In genomic region chr11:12516374-12516773, GRCm38 (mm10) we compare ENCODE assay signal across 28 mouse cellular contexts. TPM values are rescaled to one million over a fixed set of nuclear protein-coding genes. Genes with fewer than 3 reads are reported as not detected.
DNase-seq lines count a peak whose midpoint lies in the region; ATAC-seq and TF ChIP-seq lines count a peak whose summit lies in the region.
"Had no signal": no experiment of that assay in that cellular context is flagged by ENCODE, and none has a peak within 500 bp of the region (broad histone marks: within the 10 kb centered on the region; RNA-seq: fewer than 3 reads in every experiment).

No protein-coding gene starts in this region.

- no peaks in the 10 kb centered on the region for H3K4me1 ChIP-seq in kidney, postnatal 0 days (replicated peaks; ENCODE audit: insufficient read depth, low read length)
- no peaks in the 10 kb centered on the region for H3K4me1 ChIP-seq in lung, postnatal 0 days (ENCODE audit: insufficient read depth, low read depth, low read length)
- H3K4me1 ChIP-seq in stomach, postnatal 0 days (replicated peaks; ENCODE audit: control insufficient read depth, insufficient read depth): no peaks in the 10 kb centered on the region
- no peaks in the 10 kb centered on the region for H3K4me1 ChIP-seq in midbrain, embryonic 15.5 days
- H3K4me1 ChIP-seq: heart, embryonic 12.5 days; hindbrain, embryonic 13.5 days; midbrain, embryonic 10.5 days had no signal

- H3K9ac ChIP-seq in kidney, postnatal 0 days (ENCODE audit: low read depth, low read length): no peak overlapping the region
- no peak overlapping the region for H3K9ac ChIP-seq in lung, postnatal 0 days (replicated peaks; ENCODE audit: low read depth)
- no peak overlapping the region for H3K9ac ChIP-seq in stomach, postnatal 0 days (ENCODE audit: low read length)
- H3K9ac ChIP-seq in midbrain, embryonic 15.5 days: no peak overlapping the region
- H3K9ac ChIP-seq: heart, embryonic 12.5 days; hindbrain, embryonic 13.5 days; limb, embryonic 13.5 days; liver, embryonic 14.5 days had no signal

- ATAC-seq in kidney, postnatal 0 days (replicated peaks; ENCODE audit: low FRiP score, low read depth): no peak
- ATAC-seq in lung, postnatal 0 days: no peak
- ATAC-seq in stomach, postnatal 0 days (ENCODE audit: low FRiP score, low TSS enrichment): no peak
- ATAC-seq in midbrain, embryonic 15.5 days (replicated peaks): no peak
- ATAC-seq: midbrain, embryonic 16.5 days had no signal

- 82% methylated on average over 2 of the region's 2 CpGs for WGBS in kidney, postnatal 0 days
- WGBS in lung, postnatal 0 days: 86% methylated on average over 2 of the region's 2 CpGs
- 90% methylated on average over 2 of the region's 2 CpGs for WGBS in stomach, postnatal 0 days
- 92% methylated on average over 2 of the region's 2 CpGs for WGBS in midbrain, embryonic 15.5 days

- no peaks in the 10 kb centered on the region for H3K9me3 ChIP-seq in kidney, postnatal 0 days (replicated peaks; ENCODE audit: low read length)
- H3K9me3 ChIP-seq in lung, postnatal 0 days (ENCODE audit: low read length): no peaks in the 10 kb centered on the region
- H3K9me3 ChIP-seq in stomach, postnatal 0 days (ENCODE audit: control insufficient read depth, low read length): no peaks in the 10 kb centered on the region
- no peaks in the 10 kb centered on the region for H3K9me3 ChIP-seq in midbrain, embryonic 15.5 days
- H3K9me3 ChIP-seq: heart, embryonic 12.5 days; hindbrain, embryonic 13.5 days; limb, embryonic 13.5 days; midbrain, embryonic 10.5 days had no signal

- TF ChIP-seq CTCF in gastrocnemius, adult 2 months (IDR thresholded peaks at IDR 0.05): peak; percentile 34; the same call in 1 of the 2 replicates
- peak; percentile 21; the same call in 1 of the 2 replicates for TF ChIP-seq CTCF in kidney, postnatal 0 days (IDR thresholded peaks at IDR 0.05; ENCODE audit: low read depth)
- TF ChIP-seq CTCF in lung, postnatal 0 days (IDR thresholded peaks at IDR 0.05): peak; percentile 24
- TF ChIP-seq CTCF in stomach, postnatal 0 days (IDR thresholded peaks at IDR 0.05; ENCODE audit: low read depth): peak; percentile 24; the same call in 1 of the 2 replicates

- no peaks in the 10 kb centered on the region for H3K27me3 ChIP-seq in kidney, postnatal 0 days (ENCODE audit: insufficient read depth, low read length)
- no peaks in the 10 kb centered on the region for H3K27me3 ChIP-seq in lung, postnatal 0 days (replicated peaks; ENCODE audit: insufficient read depth, low read length)
- no peaks in the 10 kb centered on the region for H3K27me3 ChIP-seq in stomach, postnatal 0 days (ENCODE audit: control insufficient read depth, insufficient read depth, low read length)
- H3K27me3 ChIP-seq in midbrain, embryonic 15.5 days (replicated peaks): no peaks in the 10 kb centered on the region
- H3K27me3 ChIP-seq: heart, embryonic 12.5 days; hindbrain, embryonic 13.5 days; limb, embryonic 13.5 days had no signal

- H3K36me3 ChIP-seq in kidney, postnatal 0 days (ENCODE audit: insufficient read depth, low read length): no peaks in the 10 kb centered on the region
- no peaks in the 10 kb centered on the region for H3K36me3 ChIP-seq in lung, postnatal 0 days (ENCODE audit: insufficient read depth, low read length)
- no peaks in the 10 kb centered on the region for H3K36me3 ChIP-seq in stomach, postnatal 0 days (ENCODE audit: control insufficient read depth, insufficient read depth, low read length)
- no peaks in the 10 kb centered on the region for H3K36me3 ChIP-seq in midbrain, embryonic 15.5 days (replicated peaks)
- H3K36me3 ChIP-seq: heart, embryonic 12.5 days; hindbrain, embryonic 13.5 days; limb, embryonic 13.5 days; midbrain, embryonic 10.5 days had no signal

- no peak overlapping the region for H3K4me3 ChIP-seq in gastrocnemius, adult 2 months
- no peak overlapping the region for H3K4me3 ChIP-seq in kidney, postnatal 0 days (replicated peaks; ENCODE audit: low read depth, low read length)
- no peak overlapping the region for H3K4me3 ChIP-seq in lung, postnatal 0 days (ENCODE audit: low read depth, low read length)
- H3K4me3 ChIP-seq in stomach, postnatal 0 days (ENCODE audit: low read depth, low read length): no peak overlapping the region
- no peak overlapping the region for H3K4me3 ChIP-seq in midbrain, embryonic 15.5 days
- H3K4me3 ChIP-seq: erythroblast, embryonic 14.5 days; heart, embryonic 12.5 days; hindbrain, embryonic 13.5 days; limb, embryonic 13.5 days; midbrain, embryonic 10.5 days had no signal

- H3K27ac ChIP-seq in gastrocnemius, adult 2 months: no peak overlapping the region
- H3K27ac ChIP-seq in kidney, postnatal 0 days: no peak overlapping the region
- H3K27ac ChIP-seq in lung, postnatal 0 days (ENCODE audit: low read length): no peak overlapping the region
- H3K27ac ChIP-seq in stomach, postnatal 0 days (replicated peaks): no peak overlapping the region
- H3K27ac ChIP-seq in midbrain, embryonic 15.5 days: no peak overlapping the region
- H3K27ac ChIP-seq: hindbrain, embryonic 13.5 days; limb, embryonic 13.5 days; liver, embryonic 14.5 days; midbrain, embryonic 10.5 days had no signal

- TF ChIP-seq EP300 in lung, postnatal 0 days (IDR thresholded peaks at IDR 0.05): no peak
- no peak for TF ChIP-seq EP300 in stomach, postnatal 0 days (optimal IDR thresholded peaks at IDR 0.05)

- intact Hi-C loops in gastrocnemius, adult 2 months (cut with DNase I): no loop called here

- DNase-seq in gastrocnemius, adult 2 months: no peak
- DNase-seq in gastrocnemius, postnatal 25 days: no peak
- no peak for DNase-seq in kidney, postnatal 0 days (ENCODE audit: low spot score)
- DNase-seq in kidney, postnatal 25 days: no peak
- DNase-seq in lung, postnatal 0 days (ENCODE audit: low spot score): no peak
- DNase-seq in lung, postnatal 36 days: no peak
- DNase-seq in stomach, postnatal 0 days (ENCODE audit: low spot score): no peak
- DNase-seq: adrenal gland, adult 8-10 months; cerebellum, adult 2 months; cerebellum, postnatal 14 days; gastrocnemius, postnatal 14 days; heart, adult 18-20 months; heart, postnatal 4 days; kidney, adult 11 months; kidney, postnatal 14 days; right cerebral cortex, adult 18-20 months; right cerebral cortex, postnatal 4 days; thymus, adult 2 months; thymus, postnatal 4 days had no signal

- no peak overlapping the region for H3K4me2 ChIP-seq in kidney, postnatal 0 days (ENCODE audit: low read length)
- no peak overlapping the region for H3K4me2 ChIP-seq in lung, postnatal 0 days (replicated peaks; ENCODE audit: low read depth, low read length)
- H3K4me2 ChIP-seq in stomach, postnatal 0 days (replicated peaks; ENCODE audit: low read depth): no peak overlapping the region
- no peak overlapping the region for H3K4me2 ChIP-seq in midbrain, embryonic 15.5 days
- H3K4me2 ChIP-seq: heart, embryonic 12.5 days; hindbrain, embryonic 13.5 days; limb, embryonic 13.5 days had no signal

RNA-seq across cellular contexts. Expression of gene Cobl, which starts 51.6 kb away (rescaled TPM):
- total RNA-seq in gastrocnemius, adult 2 months (2021): 100 to 1,000 TPM; 101 to 123 TPM
- total RNA-seq in gastrocnemius, postnatal 25 days (2021): 10 to 100 TPM; 86.7 to 90.6 TPM
- polyA plus RNA-seq in kidney, postnatal 0 days (2015; fragmentation: Nextera tagmentation; extraction: Ambion mirVana): 8.1 TPM in 2 replicates
- polyA plus RNA-seq in lung, postnatal 0 days (2015; fragmentation: Nextera tagmentation; extraction: Ambion mirVana): 9.7 and 12.0 TPM in 2 replicates
- polyA plus RNA-seq in stomach, postnatal 0 days (2015; fragmentation: Nextera tagmentation; extraction: Ambion mirVana): 7.8 and 8.4 TPM in 2 replicates
- 16.1 and 16.8 TPM in 2 replicates for polyA plus RNA-seq in midbrain, embryonic 15.5 days (2015; fragmentation: Nextera tagmentation; extraction: Ambion mirVana)
- total RNA-seq: megakaryocyte progenitor cell, adult 5-6 weeks had no signal
